Mouse (Mus musculus) mature B cell (primary cell): ENCODE results near the gene Nfxl1.

Experiments
- in situ Hi-C: fragments of 300-500 bp; cut with MboI; formaldehyde crosslinking; loops from 2 replicates; pipeline ENCODE4 v1.14.3; 2019

Nfxl1 gene

DNA sequence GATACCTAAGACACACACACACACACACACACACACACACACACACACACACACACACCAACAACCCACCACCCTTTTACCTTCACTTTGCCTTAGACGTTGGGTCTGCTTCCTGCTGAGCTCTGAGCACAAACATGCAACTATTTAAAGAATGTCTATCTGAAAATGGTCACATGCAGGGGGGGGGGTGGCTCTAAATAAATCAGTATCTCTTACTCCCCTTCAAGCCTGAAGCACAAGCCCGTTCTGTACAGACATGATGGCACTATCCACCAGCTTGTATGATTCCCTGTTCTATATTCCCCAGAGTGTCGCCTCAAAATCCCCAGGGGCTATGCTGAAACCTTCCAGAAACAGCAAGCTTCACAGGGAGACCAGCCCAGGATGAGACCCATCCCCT, 57.7 kb downstream of the Nfxl1 start:
- in situ Hi-C loops, result no loop called here

GRCm38 (mm10) chr5:72498271-72498670, 61.2 kb downstream of the Nfxl1 start:
- in situ Hi-C loops, result no loop called here

- in situ Hi-C loops, result no loop called here
Measured at GRCm38 (mm10) chr5:72496756-72497155, 62.7 kb downstream of the Nfxl1 start.

DNA sequence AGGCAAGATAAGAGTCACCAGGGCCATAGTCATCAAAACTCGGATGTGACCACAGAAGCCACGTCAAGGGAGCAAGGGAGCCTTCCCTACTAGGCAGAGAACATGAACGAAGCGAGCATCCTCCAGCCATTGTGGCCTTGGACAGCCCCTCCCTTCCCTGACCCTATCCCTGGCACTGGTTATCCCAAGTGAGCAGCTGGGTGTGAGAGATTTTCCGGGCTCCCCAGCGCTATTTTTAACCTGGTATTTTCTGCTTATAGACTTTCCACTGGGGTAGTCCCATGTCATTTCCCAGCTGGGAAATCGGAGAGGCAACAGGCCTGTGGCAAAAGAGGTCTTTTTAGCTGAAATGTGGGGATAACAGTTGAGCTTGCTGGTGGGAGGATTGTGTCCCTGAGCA, 65.6 kb downstream of the Nfxl1 start:
- in situ Hi-C loops, result no loop called here

DNA sequence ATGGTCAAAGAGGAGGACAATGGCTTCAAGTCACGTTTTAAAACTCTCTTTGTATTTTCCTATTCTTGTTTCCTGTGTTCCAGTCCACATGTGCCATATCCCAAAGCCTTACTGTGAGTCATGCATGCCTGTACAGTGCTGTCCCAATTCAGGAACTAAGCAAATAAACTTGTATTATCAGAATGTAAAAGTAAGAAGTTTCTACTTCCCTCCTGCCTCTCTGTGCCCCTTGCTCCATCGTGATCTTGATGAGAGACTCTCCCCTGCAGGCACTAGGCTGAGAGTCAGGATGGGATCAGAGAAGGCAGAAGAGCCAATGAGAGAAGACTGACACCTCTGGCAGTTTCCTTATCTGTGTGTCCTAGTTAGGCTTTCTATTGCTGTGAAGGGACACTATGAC, 68.3 kb downstream of the Nfxl1 start:
- in situ Hi-C loops, result no loop called here

DNA sequence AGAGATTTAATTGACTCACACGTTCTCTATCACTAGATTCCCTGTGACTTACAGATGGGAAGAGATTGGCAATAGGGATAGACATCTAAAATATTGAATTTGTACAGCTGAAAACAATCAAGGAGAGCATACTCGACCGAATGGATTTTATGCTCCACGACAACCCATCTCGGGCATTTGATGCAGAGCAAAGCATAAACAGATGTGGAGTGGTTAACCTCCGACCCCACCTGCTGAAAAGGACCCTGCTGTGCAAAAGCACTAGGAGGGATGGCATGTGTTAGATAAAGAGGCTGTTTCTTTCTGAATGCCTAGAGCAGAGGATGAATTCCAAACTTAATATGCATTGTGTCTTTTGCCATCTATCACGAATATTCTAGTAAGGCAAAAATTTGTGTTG, 79.0 kb downstream of the Nfxl1 start:
- in situ Hi-C loops, result no loop called here

GRCm38 (mm10) chr5:72472317-72473009, 87.0 kb downstream of the Nfxl1 start:
- in situ Hi-C loops, result no loop called here

DNA sequence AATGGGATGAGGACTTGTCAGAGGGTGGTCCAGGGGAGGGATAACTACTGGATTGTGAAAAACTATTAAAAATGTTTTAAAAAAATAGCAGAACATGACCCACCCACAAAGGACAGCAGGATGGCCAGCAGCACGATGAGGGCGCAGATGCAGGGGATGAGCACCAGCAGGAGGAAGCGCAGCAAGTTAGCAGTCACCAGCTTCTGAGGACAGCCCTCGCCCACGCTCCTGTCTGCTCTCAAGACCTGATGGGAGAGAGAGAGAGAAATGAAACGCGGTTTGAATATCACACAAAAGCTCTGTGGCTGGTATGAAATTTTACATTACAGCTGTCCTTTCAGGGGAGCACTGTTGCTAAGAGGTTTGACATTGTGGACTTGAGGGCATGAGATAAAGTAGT, 87.7 kb downstream of the Nfxl1 start:
- in situ Hi-C loops, result no loop called here

- in situ Hi-C loops, result no loop called here
Measured at GRCm38 (mm10) chr5:72464932-72465331, 94.6 kb downstream of the Nfxl1 start.
